Mouse (Mus musculus) left cerebral cortex, adult 18-20 months (tissue): Measurements from ENCODE around the gene Spaca7. TPM values are rescaled to one million over a fixed set of nuclear protein-coding genes. Genes with fewer than 3 reads are reported as not detected.
"Not testable (repeated sequence)": the region's sequence is repeated elsewhere in the genome, so short reads cannot be mapped to it uniquely, and the experiment has no call there.

Source experiments
- DNase-seq, 2 experiments: peaks; one replicate each; pipeline ENCODE4 v3.0.0; 2021 to 2022; ENCODE audit warnings: low spot score in 2 of 2, mixed read lengths in 1 of 2
- total RNA-seq, 2 experiments: library from RNA; stranded (reverse); gene quantifications; 2 replicates each; pipeline ENCODE4 v1.2.3; 2021

The Spaca7 gene
- total RNA-seq, 2 experiments from 2014 or later = not detected

DNA sequence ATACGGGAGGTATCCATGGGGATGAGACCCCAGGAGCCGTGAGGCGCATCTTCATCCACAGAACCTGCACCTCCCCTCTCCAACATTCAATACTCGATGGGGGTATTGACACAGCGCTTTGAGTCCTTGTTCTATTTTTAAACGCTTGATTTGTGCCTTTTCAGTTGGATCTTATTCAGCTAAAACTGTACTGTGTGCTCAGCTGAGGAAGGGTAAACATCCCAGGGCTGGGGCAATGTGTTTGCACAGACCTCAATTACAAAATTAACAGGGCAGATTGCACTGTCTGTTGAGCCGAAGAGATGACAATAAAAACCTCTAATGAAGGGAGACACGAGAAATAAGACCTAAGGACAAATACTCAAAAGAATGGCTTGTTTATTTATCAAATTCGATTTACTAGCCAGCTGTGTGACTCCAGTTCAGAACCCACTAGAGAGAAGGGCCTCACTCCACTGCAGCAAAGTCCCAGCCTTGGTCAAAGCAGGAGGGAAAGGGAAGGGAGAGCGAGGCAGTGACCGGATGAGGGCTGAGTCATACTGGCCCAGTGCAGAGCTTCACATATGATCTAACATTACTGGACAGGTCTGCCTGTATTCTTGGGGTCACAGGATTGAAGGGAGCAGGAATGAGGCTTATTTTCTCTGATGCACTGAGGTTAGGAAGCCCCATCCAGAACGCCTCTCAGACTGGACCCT, 37.1 kb downstream of the Spaca7 start:
- no peak for DNase-seq

DNA sequence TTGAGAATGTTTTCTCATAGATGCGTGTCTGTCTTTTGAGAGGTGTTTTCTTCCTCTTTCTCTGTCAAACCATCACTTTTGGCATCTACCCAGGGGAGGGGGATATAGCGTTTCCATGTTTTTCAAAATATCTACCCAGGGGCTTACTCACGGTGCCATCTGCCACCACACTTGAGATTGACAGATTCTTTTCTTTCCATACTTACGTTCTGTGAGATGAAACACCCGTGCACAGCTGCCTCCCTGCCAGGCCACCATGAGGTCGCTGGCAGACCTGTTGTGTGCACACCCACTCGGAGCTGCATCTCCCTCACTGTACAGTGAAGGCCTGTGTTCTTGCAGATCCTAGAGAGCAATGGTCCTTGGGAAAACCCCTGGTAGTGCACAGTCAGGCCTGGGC, 40.4 kb downstream of the Spaca7 start:
- DNase-seq = no peak

DNA sequence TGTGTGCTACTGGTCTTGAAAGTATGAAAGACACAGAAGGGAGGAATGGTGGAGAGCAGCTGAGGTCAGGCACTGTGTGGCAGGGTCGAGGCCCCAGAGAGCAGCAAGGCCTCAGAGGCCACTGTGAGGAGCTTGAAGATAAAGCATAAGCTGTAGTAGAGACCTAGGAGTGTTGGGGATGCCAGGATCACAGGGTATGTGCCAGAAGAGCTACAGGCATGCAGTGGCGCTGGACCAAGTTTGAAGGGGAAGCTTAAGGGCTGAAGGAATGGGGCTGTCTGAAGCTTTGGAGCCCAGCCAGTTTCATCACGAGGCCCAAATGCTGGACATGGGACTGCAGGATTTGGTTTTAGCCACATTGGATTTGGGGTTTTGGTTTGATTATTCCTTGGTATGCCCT, 44.5 kb downstream of the Spaca7 start:
- DNase-seq = not testable (repeated sequence)

DNA sequence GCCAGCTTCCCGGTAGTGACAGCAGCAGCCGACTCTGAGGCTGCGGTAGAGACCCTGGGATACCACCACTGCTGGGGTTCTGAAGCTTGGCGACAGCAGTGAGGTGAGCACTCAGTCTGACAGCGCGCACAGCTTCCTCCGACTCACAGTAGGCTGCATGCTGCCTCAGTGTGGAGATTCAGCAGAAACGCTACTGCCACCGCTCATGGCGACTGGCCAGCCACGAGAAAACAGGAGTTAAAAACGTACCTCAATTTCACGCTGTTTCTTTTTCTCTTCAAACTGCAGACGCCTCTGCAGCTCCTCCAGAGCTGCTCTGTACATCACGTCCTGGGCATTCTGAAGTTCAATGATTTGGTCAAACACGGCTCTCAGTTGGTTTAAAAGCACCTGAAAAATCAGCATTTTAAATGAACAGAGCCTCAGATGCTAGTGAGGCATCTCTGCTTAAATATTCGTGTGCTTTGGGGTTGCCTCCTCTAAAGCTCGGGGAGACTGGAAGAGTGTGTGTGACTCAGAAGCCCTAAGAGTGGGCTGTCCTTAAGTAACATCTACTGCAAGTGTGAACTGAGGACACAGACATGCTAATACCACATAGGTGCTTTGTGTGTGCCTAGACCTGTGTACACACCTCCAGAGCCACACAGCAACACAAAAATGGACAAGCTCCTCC, 48.9 kb downstream of the Spaca7 start:
- DNase-seq = peak; percentile 60 to 72

DNA sequence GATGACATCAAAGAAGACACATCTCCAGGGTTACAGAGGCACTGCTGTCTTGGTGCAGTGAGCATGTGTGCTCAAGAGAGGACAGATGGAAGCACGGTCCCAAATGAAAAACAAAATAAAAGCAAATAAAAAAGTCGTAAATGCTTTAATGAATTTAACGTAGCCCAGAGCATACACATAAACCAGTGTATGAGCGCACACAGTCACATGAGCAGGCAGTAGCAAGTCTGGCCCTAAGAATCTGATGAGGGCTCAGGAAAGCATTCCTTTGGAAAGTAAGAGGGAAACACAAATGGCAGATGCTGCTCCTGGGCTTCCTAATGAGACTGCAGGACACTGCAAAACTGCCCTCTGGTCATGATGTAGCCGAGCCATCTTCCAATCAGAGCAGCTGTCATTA, 53.1 kb downstream of the Spaca7 start:
- DNase-seq = no peak

DNA sequence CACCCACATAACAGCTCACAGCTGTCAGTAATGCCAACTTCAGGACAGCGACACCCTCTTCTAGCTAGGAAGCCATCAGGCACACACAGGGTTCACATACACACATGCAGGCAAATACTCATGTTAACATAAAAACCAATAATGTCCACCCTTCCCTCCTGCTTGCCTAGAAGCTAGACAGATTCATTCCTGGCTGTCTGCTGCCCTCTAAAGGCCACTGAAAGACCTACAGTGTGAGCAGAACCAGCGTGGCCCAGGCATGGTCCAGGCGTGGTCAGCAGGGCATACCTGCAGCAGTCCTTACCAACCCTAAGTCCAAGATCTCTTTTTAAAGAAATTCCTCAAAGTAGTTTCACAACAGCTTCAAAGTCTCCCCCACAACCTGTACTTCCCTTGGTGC, 56.2 kb downstream of the Spaca7 start:
- DNase-seq = peak; percentile 57 to 61

DNA sequence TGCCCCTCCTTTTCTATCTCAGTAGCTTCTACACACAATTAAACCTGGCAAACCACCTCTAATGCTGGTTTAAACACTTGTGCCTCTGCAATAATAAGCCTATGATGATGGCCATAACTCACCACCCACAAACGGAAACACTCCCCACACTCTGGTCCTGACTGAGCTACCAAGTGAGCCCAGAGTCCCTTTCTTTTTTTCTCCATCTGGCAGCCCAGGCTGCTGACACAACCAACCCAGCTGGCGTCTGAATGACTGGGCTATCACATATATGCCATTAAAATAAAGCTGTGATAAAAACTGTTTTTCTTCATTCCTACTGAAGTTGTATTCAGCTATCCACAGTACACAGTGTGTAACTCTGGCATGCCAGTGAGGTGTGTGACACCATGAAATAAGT, 62.5 kb downstream of the Spaca7 start:
- DNase-seq = no peak

DNA sequence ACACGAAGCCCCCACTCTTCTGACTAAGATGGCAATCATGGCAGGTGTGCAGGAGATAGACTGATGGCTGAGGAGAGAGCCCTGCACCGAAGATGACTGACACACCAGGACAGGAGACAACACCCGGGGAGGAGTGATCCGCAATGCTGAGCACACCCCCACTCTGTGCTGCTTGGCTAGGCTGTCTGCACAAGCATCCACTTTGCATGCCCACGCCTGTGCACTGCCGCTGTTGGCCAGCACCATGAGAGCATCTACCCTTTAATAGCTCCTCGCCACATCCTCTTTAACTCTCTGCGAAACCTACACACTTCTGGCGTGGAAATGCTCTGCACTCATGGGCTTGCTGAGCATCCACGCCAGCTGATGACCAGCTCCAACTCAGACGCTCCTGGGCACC, 65.6 kb downstream of the Spaca7 start:
- DNase-seq = peak; percentile 34 to 65

DNA sequence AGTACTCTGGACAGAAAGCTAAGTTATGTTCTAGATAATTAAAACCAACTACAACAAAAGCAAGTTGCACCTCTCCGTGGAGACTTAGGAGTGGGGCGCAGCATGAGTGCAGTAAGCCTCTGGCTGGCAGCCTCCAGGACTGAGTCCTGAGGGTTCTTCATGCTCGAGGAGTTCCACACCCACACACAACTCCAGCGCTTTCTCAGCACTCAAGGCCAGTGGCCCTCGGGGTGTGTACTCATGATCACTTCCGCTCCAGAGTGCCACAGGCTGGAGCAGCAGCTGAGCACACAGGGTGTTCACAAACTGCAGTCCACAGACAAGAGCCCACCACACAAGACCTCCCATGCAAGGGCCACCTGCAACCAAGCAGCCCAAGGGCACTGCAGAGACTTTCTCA, 68.7 kb downstream of the Spaca7 start:
- no peak for DNase-seq

DNA sequence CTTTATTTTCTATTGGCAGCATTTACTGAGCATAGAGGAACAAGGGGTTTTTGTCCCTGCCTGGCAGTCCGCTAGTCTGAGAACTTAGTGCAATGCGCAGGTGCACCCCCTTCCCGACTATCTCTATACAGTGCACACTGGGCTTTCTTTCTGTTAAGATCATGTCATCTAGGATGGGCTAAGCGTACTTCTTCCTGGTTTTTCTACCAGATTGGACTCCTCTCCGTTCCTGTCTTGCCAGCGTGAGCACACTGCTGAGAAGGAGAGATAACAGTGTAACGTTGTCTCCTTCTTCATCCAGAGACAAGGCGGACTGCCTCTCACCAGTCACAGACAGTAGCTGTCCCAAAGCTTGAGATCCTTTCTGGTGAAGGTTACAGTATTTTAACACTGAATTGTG, 71.5 kb downstream of the Spaca7 start:
- DNase-seq = no peak

DNA sequence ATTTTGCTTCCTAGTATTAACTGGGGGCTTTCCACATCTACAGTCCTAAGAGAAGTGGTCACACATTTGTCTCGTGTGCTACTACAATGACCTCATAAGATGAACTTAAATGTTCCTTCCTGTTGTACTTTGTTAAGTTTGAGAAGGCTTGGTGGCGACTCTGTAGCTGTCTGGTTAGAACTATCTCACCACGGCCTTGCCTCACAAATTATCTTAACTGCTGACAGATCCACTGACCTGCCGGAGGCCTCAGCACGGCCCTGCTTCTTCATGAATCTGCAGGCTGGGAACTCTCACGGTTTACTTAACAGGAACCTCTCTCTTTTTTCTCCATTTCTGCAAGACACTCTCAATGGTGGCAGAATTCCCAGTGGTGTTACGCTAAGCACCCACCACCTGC, 72.1 kb downstream of the Spaca7 start:
- DNase-seq = no peak

DNA sequence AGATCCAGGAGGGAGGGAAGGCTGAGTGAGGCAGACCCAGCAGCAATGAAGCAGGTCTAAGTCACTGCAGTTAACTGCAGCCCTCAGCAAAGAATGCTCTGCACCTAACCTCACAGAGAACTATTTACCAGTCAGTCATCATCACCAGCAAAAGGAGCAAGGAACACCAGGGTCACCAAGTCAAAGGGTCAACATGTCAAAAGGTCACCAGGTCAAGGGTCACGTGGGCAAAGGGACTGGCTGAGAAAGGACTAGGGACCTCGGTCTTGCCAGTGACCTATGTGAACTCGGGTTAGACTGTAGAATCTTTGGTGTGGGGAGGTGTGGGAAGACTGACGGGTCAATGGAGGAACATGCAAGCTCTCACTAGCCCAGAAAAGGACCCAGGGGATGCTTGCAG, 73.7 kb downstream of the Spaca7 start:
- no peak for DNase-seq

DNA sequence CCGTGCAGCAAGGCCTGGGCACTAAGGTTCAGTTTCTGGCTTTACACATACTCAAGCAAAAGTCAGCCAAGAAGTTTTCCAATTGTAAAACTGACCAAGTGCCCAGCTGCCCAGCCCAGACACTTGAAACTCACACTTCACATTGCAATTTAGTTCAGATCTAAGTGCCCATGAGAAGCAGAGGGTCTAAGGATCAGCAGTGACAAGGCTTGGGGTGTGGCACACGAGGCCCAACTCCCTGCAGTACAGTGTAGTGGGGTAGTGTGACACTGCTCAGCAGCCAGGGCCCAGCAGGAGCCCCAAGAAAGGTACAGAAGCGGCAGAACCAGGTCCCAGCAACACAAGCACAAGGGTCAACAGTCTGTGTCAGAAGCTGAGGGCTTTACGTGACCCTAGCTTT, 76.1 kb downstream of the Spaca7 start:
- no peak for DNase-seq

Other genes with a start within 250 kb of the Spaca7 start
- gene Sox1, start 177.7 kb upstream of the Spaca7 start, total RNA-seq = 10 to 100 TPM in 1 of 2 experiments, 1 to 10 TPM in 1; 9.4 to 10.6 TPM
- 10 to 100 TPM; 32.7 to 37.1 TPM for gene Tubgcp3, start 99.2 kb downstream of the Spaca7 start, total RNA-seq
- gene Atp11a, start 184.0 kb downstream of the Spaca7 start, total RNA-seq = 10 to 100 TPM; 47.7 to 55.2 TPM